Mouse (Mus musculus) heart, embryonic 15.5 days (tissue): ENCODE results near the gene Sfxn4. TPM values are rescaled to one million over a fixed set of nuclear protein-coding genes. Genes with fewer than 3 reads are reported as not detected.
A peak's percentile ranks its signal among the peaks of the same experiment; 100 is the strongest.

ENCODE experiments used
- ATAC-seq: fragments of 200-750 bp; cut with Nextera tagmentation; replicated peaks from 2 replicates; pipeline ENCODE4 v1.8.0; 2017; ENCODE audit warnings: low read depth, moderate TSS enrichment; ENCODE audit not compliant: insufficient number of reproducible peaks, insufficient read depth, low FRiP score
- H3K27ac ChIP-seq: fragments of 300-500 bp; sonication (generic); 2 replicates; pipeline ENCODE4 v1.5.1; 2015; ENCODE audit warnings: mild to moderate bottlenecking, inconsistent platforms
- H3K27me3 ChIP-seq: fragments of 300-500 bp; sonication (generic); 2 replicates; pipeline ENCODE4 v1.6.1; 2015; ENCODE audit warnings: inconsistent platforms
- H3K36me3 ChIP-seq: fragments of 300-500 bp; sonication (generic); 2 replicates; pipeline ENCODE4 v1.6.1; 2015; ENCODE audit warnings: mild to moderate bottlenecking, inconsistent platforms
- H3K4me1 ChIP-seq: fragments of 300-500 bp; sonication (generic); replicated peaks from 2 replicates; pipeline ENCODE4 v1.6.1; 2015; ENCODE audit warnings: inconsistent platforms
- H3K4me2 ChIP-seq: fragments of 300-500 bp; sonication (generic); 2 replicates; pipeline ENCODE4 v1.6.1; 2015; ENCODE audit warnings: inconsistent platforms, mild to moderate bottlenecking, moderate library complexity
- H3K4me3 ChIP-seq: fragments of 300-500 bp; sonication (generic); 2 replicates; pipeline ENCODE4 v1.5.1; 2015; ENCODE audit warnings: mild to moderate bottlenecking, inconsistent platforms
- H3K9ac ChIP-seq: fragments of 300-500 bp; sonication (generic); 2 replicates; pipeline ENCODE4 v1.6.1; 2015; ENCODE audit warnings: mild to moderate bottlenecking, inconsistent platforms
- H3K9me3 ChIP-seq: fragments of 300-500 bp; sonication (generic); replicated peaks from 2 replicates; pipeline ENCODE4 v1.6.1; 2016; ENCODE audit warnings: inconsistent platforms
- WGBS: fragments of 180-500 bp; shearing (Covaris S2); methylation state at CpG from one replicate; pipeline ENCODE4 v1.1.7; 2015; ENCODE audit warnings: mixed read lengths; 5-methylcytosine and 5-hydroxymethylcytosine counted together
- polyA plus RNA-seq: library from polyadenylated mRNA; unstranded; fragments of >200 nt; fragmentation: Nextera tagmentation; extraction: Ambion mirVana; gene quantifications from 2 replicates; pipeline ENCODE4 v1.2.1, GENCODE M21; 2015

The Sfxn4 gene
- 6.8 and 7.2 TPM in 2 replicates for polyA plus RNA-seq

DNA sequence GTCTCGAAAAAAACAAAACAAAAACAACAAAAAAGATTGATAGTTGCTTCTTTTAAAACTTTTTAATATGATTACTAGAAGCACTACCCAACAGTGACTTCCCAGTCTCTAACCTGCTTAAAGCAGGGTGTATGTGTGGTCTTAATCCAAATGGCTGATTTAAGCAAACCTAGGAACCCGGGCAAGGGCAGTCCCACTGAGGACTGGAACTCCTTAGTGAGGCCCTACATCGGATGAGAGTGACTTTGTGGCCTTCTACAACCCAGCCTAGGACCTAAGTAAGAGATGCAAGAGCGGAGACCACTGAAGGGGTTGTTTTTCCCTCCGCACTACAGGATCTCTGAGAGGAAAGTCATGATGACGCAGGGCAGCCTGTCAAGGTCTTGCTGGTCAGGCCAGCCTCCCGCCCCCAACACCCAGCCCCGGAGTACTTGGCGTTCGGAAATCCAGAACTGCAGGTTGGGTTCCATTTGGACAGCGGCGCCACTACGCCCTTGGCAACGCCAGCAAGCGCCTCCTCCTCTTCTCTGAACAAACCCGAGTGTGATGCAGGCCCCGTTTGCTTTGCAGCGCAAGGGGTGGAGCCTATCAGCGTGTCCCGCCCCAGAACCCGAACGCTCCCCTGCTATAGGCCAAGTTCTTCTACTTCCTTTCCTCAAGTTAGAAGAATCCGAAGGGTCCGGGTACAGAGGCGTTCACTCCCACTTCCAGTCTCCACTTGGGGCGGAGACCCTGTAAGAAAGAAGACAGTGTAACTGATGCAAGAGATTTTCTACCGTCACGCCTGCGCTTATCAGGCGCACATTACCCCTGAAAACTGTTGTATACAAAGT lies at the start of gene Sfxn4:
Gene Sfxn4 (minus strand): TSS at position 612 of the 833 bp plus-strand sequence.
- Histone ChIP-seq H3K4me3 (peak within 1 kb of the TSS; percentile 64), H3K4me2 (peak within 1 kb of the TSS; percentile 72), H3K27me3 (no peaks in the 10 kb centered on the region), H3K4me1 (0 out of 2 replicates have a peak, but pooled peaks cover 3% of the 10 kb centered on the region), H3K9ac (peak within 1 kb of the TSS; percentile 61), H3K27ac (peak within 1 kb of the TSS; percentile 75), H3K9me3 (no peaks in the 10 kb centered on the region), H3K36me3 (peaks cover 19% of the 10 kb centered on the region; the same call in 1 of the 2 replicates)
- 4% methylated on average over 30 of the region's 30 CpGs for WGBS
- ATAC-seq, result peak; percentile 99

DNA sequence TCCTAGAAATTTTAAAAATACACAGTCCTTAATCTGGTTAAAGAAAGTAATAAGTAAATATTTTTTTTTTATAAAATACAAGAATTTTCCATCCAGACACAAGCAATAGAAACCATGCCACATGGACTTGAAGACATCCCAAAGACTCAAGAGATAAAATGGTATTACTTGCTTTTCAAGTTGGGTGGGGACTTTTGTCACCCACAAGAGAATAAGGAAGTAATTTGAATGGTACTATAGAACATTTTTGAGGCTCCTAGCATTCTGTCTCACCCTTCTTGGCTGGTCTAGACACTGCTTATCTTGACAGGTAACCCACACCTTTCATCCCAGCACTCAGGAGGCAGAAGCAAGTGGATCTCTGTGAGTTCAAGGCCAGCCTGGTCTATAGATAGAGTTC lies 49.0 kb upstream of the Sfxn4 start:
- Histone ChIP-seq H3K4me2 (no peak overlapping the region), H3K4me3 (no peak overlapping the region), H3K4me1 (peaks cover 10% of the 10 kb centered on the region), H3K9me3 (no peaks in the 10 kb centered on the region), H3K36me3 (no peaks in the 10 kb centered on the region), H3K27me3 (no peaks in the 10 kb centered on the region), H3K27ac (no peak overlapping the region), H3K9ac (no peak overlapping the region)
- no peak for ATAC-seq

DNA sequence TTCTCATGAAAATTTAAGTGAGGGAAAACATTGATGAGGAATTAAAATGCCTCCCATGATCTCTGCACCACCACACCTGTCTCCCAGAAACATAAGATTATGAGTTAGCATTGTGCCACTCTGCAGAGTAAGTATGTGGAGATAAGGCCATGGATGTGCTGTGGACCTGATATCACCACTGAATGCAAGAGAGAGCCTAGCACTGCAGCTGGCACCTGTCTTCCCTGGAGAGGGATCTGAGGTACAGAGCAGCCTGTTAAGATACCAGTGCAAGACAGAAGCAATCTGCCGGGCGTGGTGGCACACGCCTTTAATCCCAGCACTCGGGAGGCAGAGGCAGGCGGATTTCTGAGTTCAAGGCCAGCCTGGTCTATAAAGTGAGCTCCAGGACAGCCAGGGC lies 44.2 kb upstream of the Sfxn4 start:
- no peak for ATAC-seq
- H3K27me3 ChIP-seq, result no peaks in the 10 kb centered on the region
- WGBS, result 85% methylated on average over 5 of the region's 5 CpGs

DNA sequence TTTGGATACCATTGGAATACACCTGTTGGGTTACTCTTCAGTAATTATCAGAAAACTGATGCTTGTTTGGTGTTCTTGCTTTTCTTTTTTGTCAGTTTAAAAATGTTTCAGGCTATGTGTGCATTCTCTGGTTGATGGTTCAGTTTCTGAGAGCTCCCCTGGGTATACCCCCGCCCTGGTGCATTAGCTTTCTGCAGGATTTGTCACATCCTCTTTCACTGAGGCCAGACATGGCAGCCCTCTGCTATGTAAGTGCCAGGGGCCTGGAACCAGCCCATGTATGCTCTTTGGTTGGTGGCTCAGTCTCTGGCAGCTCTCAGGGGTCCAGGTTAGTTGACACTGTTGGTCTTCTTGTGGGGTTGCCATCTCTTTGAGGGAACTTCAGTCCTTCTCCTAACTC lies 42.7 kb upstream of the Sfxn4 start:
- no peak for ATAC-seq
- Histone ChIP-seq H3K4me1 (peaks cover 8% of the 10 kb centered on the region; the same call in 1 of the 2 replicates), H3K4me2 (no peak overlapping the region), H3K36me3 (0 out of 2 replicates have a peak, but pooled peaks cover 3% of the 10 kb centered on the region), H3K9me3 (no peaks in the 10 kb centered on the region), H3K27me3 (no peaks in the 10 kb centered on the region), H3K27ac (no peak overlapping the region), H3K9ac (no peak overlapping the region), H3K4me3 (no peak overlapping the region)
- 89% methylated on average over 1 of the region's 1 CpGs for WGBS

More for the DNA sequence above, 44.2 kb upstream of the Sfxn4 start:
- H3K4me2 ChIP-seq, result no peak overlapping the region
- no peaks in the 10 kb centered on the region for H3K9me3 ChIP-seq
- H3K27ac ChIP-seq, result no peak overlapping the region
- H3K9ac ChIP-seq, result no peak overlapping the region
- H3K36me3 ChIP-seq, result 0 out of 2 replicates have a peak, but pooled peaks cover 3% of the 10 kb centered on the region
- no peak overlapping the region for H3K4me3 ChIP-seq
- peaks cover 8% of the 10 kb centered on the region; the same call in 1 of the 2 replicates for H3K4me1 ChIP-seq

DNA sequence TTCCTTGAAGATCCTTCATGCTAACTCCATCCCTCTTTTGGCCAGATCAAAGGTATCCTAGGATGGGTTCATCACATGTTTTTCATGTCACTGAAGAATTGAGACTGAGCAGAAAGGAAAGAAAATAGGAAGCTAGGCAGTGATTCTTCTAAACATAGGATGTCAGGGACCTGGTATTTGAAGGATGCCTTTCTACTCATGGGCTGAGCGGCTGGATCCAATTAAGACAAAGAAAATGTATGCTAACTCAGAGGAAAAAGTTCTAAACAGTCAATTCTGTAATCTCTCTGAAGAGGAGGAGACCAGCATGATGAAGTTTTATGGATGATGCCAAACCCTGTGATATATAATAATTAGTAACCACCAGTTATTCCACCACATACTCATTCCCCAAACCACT lies 41.9 kb upstream of the Sfxn4 start:
- H3K27me3 ChIP-seq, result no peaks in the 10 kb centered on the region
- H3K27ac ChIP-seq, result no peak overlapping the region
- no peak overlapping the region for H3K4me2 ChIP-seq
- no peaks in the 10 kb centered on the region for H3K9me3 ChIP-seq
- ATAC-seq, result no peak
- H3K36me3 ChIP-seq, result 0 out of 2 replicates have a peak, but pooled peaks cover 3% of the 10 kb centered on the region
- no peak overlapping the region for H3K9ac ChIP-seq
- no peak overlapping the region for H3K4me3 ChIP-seq
- H3K4me1 ChIP-seq, result peaks cover 11% of the 10 kb centered on the region; the same call in 1 of the 2 replicates
- WGBS, result 86% methylated on average over 1 of the region's 1 CpGs

DNA sequence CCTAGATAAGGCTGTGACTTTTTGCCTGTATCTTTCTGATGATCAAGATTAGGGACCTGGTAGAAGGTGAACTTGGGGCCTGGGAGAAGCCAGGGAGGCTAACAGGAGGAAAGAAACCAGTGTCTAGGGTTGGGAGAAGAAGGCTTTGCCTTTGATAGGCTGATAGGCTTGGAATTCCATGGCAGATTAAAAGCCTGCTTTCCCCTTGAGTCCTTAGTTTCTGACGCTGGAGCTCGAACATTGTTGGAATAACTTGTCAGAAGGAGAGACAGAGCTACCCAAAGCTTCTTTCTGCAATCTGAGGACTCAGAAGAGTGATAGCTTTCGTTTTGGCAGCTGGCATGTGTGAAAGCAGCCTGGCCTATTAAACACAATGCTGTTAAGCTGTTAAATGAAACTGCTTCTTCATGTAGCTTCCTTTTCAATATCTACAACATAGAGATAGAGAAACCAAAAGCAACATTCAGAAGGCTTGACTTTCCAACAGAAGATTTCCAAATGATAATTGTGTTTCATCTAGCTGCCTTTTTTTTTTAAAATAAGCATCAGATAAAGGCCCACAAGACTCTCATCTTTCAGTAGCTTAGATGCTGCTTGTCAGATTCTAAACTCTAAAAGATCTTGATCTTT lies 34.1 kb upstream of the Sfxn4 start:
- H3K4me3 ChIP-seq, result peak overlapping the region; percentile 11; the same call in 1 of the 2 replicates
- ATAC-seq, result no peak
- WGBS, result 10% methylated on average over 3 of the region's 3 CpGs
- H3K4me1 ChIP-seq, result peaks cover 29% of the 10 kb centered on the region
- H3K9me3 ChIP-seq, result no peaks in the 10 kb centered on the region
- peak overlapping the region; percentile 67 for H3K27ac ChIP-seq
- no peaks in the 10 kb centered on the region for H3K36me3 ChIP-seq
- no peak overlapping the region for H3K9ac ChIP-seq
- H3K4me2 ChIP-seq, result peak overlapping the region; percentile 42
- no peaks in the 10 kb centered on the region for H3K27me3 ChIP-seq

DNA sequence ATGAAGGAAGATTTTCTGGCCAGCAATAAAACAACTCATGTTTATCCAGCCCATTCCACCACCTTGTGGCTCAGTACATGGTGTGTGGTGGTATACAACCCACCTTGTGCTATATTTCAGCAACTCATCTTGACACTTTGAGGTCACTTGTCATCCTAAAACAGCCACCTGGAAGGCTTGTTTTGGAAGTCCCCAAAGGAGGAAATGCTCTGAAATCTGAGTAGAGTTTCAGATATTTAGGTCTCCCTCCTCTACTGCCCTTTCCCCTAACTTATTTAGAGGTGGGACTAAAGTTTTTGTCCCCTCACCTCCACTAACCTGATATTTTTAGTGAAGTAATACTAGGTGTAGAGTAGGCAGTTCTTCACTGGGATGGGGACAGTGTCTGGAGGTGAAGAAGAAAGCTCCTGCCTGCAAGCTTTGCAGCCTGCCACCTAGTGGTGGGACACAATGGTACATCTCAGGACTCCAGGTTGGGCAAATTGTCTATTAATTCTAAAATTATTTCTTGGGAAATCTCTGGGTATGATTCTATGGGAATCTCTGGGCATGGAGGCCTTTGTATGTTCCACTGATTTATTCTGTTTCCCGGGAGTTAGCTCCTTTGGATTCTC lies 30.8 kb upstream of the Sfxn4 start:
- peak overlapping the region; percentile 74 for H3K4me2 ChIP-seq
- H3K9me3 ChIP-seq, result no peaks in the 10 kb centered on the region
- no peak for ATAC-seq
- peak overlapping the region; percentile 76 for H3K4me3 ChIP-seq
- 29% methylated on average over 1 of the region's 1 CpGs for WGBS
- no peaks in the 10 kb centered on the region for H3K27me3 ChIP-seq
- peak overlapping the region; percentile 23; the same call in 1 of the 2 replicates for H3K9ac ChIP-seq
- H3K4me1 ChIP-seq, result peaks cover 35% of the 10 kb centered on the region
- H3K27ac ChIP-seq, result no peak overlapping the region
- H3K36me3 ChIP-seq, result no peaks in the 10 kb centered on the region

DNA sequence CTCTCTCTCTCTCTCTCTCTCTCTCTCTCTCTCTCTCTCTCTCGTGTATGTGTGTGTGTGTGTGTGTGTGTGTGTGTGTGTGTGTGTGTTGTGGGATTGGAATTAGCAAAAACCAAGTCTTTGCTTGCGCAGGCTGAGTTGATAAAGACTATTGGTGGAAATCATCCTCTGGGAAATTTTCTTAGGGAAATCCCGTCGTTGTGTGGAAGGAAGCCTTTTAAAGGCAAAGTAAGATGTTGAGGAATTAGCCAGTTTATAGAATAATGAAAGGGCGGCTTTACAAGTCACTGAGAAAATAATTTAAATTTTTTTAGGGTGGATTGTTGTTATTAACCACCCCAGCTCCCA lies 29.8 kb upstream of the Sfxn4 start:
- H3K4me2 ChIP-seq, result peak overlapping the region; percentile 74
- H3K27me3 ChIP-seq, result no peaks in the 10 kb centered on the region
- H3K4me1 ChIP-seq, result peaks cover 35% of the 10 kb centered on the region
- H3K9ac ChIP-seq, result peak overlapping the region; percentile 23; the same call in 1 of the 2 replicates
- no peaks in the 10 kb centered on the region for H3K36me3 ChIP-seq
- no peaks in the 10 kb centered on the region for H3K9me3 ChIP-seq
- ATAC-seq, result no peak
- H3K4me3 ChIP-seq, result peak overlapping the region; percentile 76
- H3K27ac ChIP-seq, result no peak overlapping the region; the same call in 1 of the 2 replicates
- WGBS, result 6% methylated on average over 4 of the region's 5 CpGs

DNA sequence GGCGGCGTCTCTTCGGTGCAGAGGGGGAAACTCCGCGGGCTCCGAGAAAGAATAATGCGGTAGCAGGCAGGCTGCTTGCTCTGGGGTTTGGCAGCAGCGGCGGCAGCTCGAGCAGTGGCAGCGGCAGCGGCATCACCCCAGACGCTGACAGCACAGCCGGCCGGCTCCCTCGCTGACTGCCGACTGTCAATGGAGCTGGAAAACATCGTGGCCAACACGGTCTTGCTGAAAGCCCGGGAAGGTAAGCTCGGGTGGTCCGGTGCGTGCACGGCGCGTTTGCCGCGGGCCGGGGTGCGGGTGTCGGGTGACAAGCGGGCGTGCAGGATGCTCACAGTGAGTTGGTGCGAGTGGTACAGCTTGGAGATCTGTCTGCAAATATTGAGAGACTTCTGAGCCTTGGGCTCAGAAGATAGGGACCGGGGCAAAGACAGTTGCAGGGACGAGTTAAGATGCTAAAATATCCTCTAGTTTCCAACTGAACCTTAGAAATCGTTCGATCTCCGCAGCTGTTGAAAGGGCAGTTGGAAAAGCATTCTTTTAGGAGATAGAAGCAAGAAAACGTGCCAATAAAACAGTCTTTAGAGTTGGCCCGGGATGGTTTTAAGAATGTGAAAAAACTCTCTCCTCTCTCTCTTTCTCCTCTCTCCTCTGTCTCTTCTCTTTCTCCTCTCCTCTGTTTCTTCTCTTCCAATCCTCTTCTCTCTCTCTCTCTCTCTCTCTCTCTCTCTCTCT lies 29.3 kb upstream of the Sfxn4 start:
- H3K9me3 ChIP-seq, result no peaks in the 10 kb centered on the region
- no peaks in the 10 kb centered on the region for H3K27me3 ChIP-seq
- H3K27ac ChIP-seq, result peak overlapping the region; percentile 96
- under 1% methylated on average over 39 of the region's 41 CpGs for WGBS
- peak overlapping the region; percentile 74 for H3K4me2 ChIP-seq
- H3K36me3 ChIP-seq, result no peaks in the 10 kb centered on the region
- peaks cover 30% of the 10 kb centered on the region for H3K4me1 ChIP-seq
- H3K9ac ChIP-seq, result peak overlapping the region; percentile 88
- H3K4me3 ChIP-seq, result peak overlapping the region; percentile 76
- peak; percentile 21; the same call in 1 of the 2 replicates for ATAC-seq

DNA sequence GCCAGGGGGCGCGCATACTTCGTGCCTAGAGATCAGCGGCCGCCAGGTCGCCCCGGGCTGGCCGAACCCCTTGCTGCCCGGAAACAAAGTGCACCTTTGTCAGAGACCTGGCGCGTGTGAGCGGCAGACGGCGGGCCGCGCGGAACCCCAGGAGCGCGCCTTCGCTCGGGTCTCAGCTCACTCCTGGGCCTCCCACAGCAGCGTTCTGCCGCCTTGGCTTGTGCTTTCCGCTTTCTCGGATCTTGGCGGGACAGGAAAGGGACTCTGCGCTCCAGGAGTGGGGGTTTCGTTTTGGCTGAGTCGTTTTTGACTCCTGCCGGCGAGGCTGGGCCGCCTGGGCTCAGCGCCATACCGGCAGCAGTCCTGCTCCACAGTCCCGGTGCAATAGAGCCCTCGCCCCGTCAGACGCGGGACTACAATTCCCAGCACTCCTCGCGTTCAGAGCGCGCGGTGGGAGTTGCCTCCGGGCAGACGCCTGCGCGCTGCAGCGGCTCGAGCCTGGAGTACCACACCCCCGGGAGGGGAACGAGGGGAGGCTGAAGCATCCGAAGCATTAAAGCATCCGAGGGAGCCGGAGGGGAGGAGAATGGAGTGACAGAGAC lies 28.5 kb upstream of the Sfxn4 start, which contains the start of gene Grk5:
Gene Grk5 (plus strand): TSS at position 36 of the 602 bp plus-strand sequence.
- peak within 1 kb of the TSS; percentile 96 for H3K27ac ChIP-seq
- no peaks in the 10 kb centered on the region for H3K36me3 ChIP-seq
- peak within 1 kb of the TSS; percentile 76 for H3K4me3 ChIP-seq
- under 1% methylated on average over 55 of the region's 55 CpGs for WGBS
- ATAC-seq, result peak; percentile 96
- no peaks in the 10 kb centered on the region for H3K27me3 ChIP-seq
- H3K4me2 ChIP-seq, result peak within 1 kb of the TSS; percentile 74
- peaks cover 24% of the 10 kb centered on the region for H3K4me1 ChIP-seq
- no peaks in the 10 kb centered on the region for H3K9me3 ChIP-seq
- peak within 1 kb of the TSS; percentile 88 for H3K9ac ChIP-seq
